Mouse (Mus musculus): ENCODE measurements at regions not wholly inside any gene's neighbourhood (a gene's known extent, or its start where the extent isn't known, plus 50 kb on each side); places are given as distances from the start of the nearest gene placed in this dataset.
A peak's percentile ranks its signal among the peaks of the same experiment; 100 is the strongest.

- no peaks in the 10 kb centered on the region for H3K36me3 ChIP-seq (replicated peaks)
These were observed 87.4 kb downstream of the Erv3 start for GRCm38 (mm10) chr2:131772163-131772562.

GRCm38 (mm10) chr2:131770852-131771251 is 88.7 kb downstream of the Erv3 start:
- ATAC-seq (ENCODE audit: extremely low read depth, insufficient number of reproducible peaks, low FRiP score, poor library complexity, severe bottlenecking) = no peak
- TF ChIP-seq CTCF (IDR thresholded peaks at IDR 0.05; ENCODE audit: low read depth, low read length) = peak; percentile 75; the same call in 1 of the 2 replicates
- no peak for TF ChIP-seq TAL1 (conservative IDR thresholded peaks at IDR 0.05; ENCODE audit: low read depth, low read length)
- Histone ChIP-seq H3K27me3 (ENCODE audit: insufficient read depth, low read length) (peaks cover 3% of the 10 kb centered on the region; the same call in 1 of the 2 replicates), H3K36me3 (replicated peaks) (no peaks in the 10 kb centered on the region), H3K4me1 (ENCODE audit: insufficient read depth, low read depth, low read length) (no peaks in the 10 kb centered on the region), H3K9me3 (replicated peaks) (no peaks in the 10 kb centered on the region), H3K4me3 (ENCODE audit: low read depth, low read length) (no peak overlapping the region)
- peak; percentile 5 for DNase-seq (ENCODE audit: low spot score)

More at GRCm38 (mm10) chr2:131772163-131772562, 87.4 kb downstream of the Erv3 start:
- DNase-seq (ENCODE audit: low spot score) = no peak
- Histone ChIP-seq H3K4me1 (ENCODE audit: insufficient read depth, low read depth, low read length) (no peaks in the 10 kb centered on the region), H3K27me3 (ENCODE audit: insufficient read depth, low read length) (peaks cover 3% of the 10 kb centered on the region; the same call in 1 of the 2 replicates), H3K4me3 (ENCODE audit: low read depth, low read length) (no peak overlapping the region), H3K9me3 (replicated peaks) (no peaks in the 10 kb centered on the region)
- no peak for ATAC-seq (ENCODE audit: extremely low read depth, insufficient number of reproducible peaks, low FRiP score, poor library complexity, severe bottlenecking)
- TF ChIP-seq GATA1 (IDR thresholded peaks at IDR 0.05; ENCODE audit: borderline replicate concordance, low read length) (no peak), GATA2 (IDR thresholded peaks at IDR 0.05; ENCODE audit: borderline replicate concordance, low read depth, low read length) (no peak), CTCF (IDR thresholded peaks at IDR 0.05; ENCODE audit: low read depth, low read length) (no peak), POLR2AphosphoS5 (IDR thresholded peaks at IDR 0.05; ENCODE audit: insufficient replicate concordance, low read depth, low read length) (no peak), TAL1 (conservative IDR thresholded peaks at IDR 0.05; ENCODE audit: low read depth, low read length) (no peak)

- peaks cover 3% of the 10 kb centered on the region; the same call in 1 of the 2 replicates for H3K27me3 ChIP-seq (ENCODE audit: insufficient read depth, low read length)
- no peak for ATAC-seq (ENCODE audit: extremely low read depth, insufficient number of reproducible peaks, low FRiP score, poor library complexity, severe bottlenecking)
- no peak overlapping the region for H3K4me3 ChIP-seq (ENCODE audit: low read depth, low read length)
- H3K36me3 ChIP-seq (replicated peaks) = no peaks in the 10 kb centered on the region
- TF ChIP-seq CTCF (IDR thresholded peaks at IDR 0.05; ENCODE audit: low read depth, low read length) (no peak), GATA2 (IDR thresholded peaks at IDR 0.05; ENCODE audit: borderline replicate concordance, low read depth, low read length) (no peak), GATA1 (IDR thresholded peaks at IDR 0.05; ENCODE audit: borderline replicate concordance, low read length) (no peak), TAL1 (conservative IDR thresholded peaks at IDR 0.05; ENCODE audit: low read depth, low read length) (no peak)
- no peaks in the 10 kb centered on the region for H3K9me3 ChIP-seq (replicated peaks)
- DNase-seq (ENCODE audit: low spot score) = no peak
- no peaks in the 10 kb centered on the region for H3K4me1 ChIP-seq (ENCODE audit: insufficient read depth, low read depth, low read length)
These were observed 89.8 kb downstream of the Erv3 start for GRCm38 (mm10) chr2:131769656-131770210.

- TF ChIP-seq CTCF (IDR thresholded peaks at IDR 0.05; ENCODE audit: low read depth, low read length) (no peak), TAL1 (conservative IDR thresholded peaks at IDR 0.05; ENCODE audit: low read depth, low read length) (no peak), GATA2 (IDR thresholded peaks at IDR 0.05; ENCODE audit: borderline replicate concordance, low read depth, low read length) (no peak), POLR2AphosphoS5 (IDR thresholded peaks at IDR 0.05; ENCODE audit: insufficient replicate concordance, low read depth, low read length) (no peak), GATA1 (IDR thresholded peaks at IDR 0.05; ENCODE audit: borderline replicate concordance, low read length) (no peak)
- DNase-seq (ENCODE audit: low spot score) (no peak), ATAC-seq (ENCODE audit: extremely low read depth, insufficient number of reproducible peaks, low FRiP score, poor library complexity, severe bottlenecking) (no peak)
- no peaks in the 10 kb centered on the region for H3K4me1 ChIP-seq (ENCODE audit: insufficient read depth, low read depth, low read length)
- H3K36me3 ChIP-seq (replicated peaks) = no peaks in the 10 kb centered on the region
- peaks cover 5% of the 10 kb centered on the region for H3K27me3 ChIP-seq (ENCODE audit: insufficient read depth, low read length)
- H3K4me3 ChIP-seq (ENCODE audit: low read depth, low read length) = no peak overlapping the region
- H3K9me3 ChIP-seq (replicated peaks) = no peaks in the 10 kb centered on the region
These were observed 93.0 kb downstream of the Erv3 start for GRCm38 (mm10) chr2:131766500-131766899.

- Histone ChIP-seq H3K36me3 (replicated peaks) (no peaks in the 10 kb centered on the region), H3K27me3 (ENCODE audit: insufficient read depth, low read length) (peaks cover 3% of the 10 kb centered on the region; the same call in 1 of the 2 replicates), H3K9me3 (replicated peaks) (no peaks in the 10 kb centered on the region), H3K4me1 (ENCODE audit: insufficient read depth, low read depth, low read length) (no peaks in the 10 kb centered on the region), H3K4me3 (ENCODE audit: low read depth, low read length) (no peak overlapping the region)
- DNase-seq (ENCODE audit: low spot score) (no peak), ATAC-seq (ENCODE audit: extremely low read depth, insufficient number of reproducible peaks, low FRiP score, poor library complexity, severe bottlenecking) (no peak)
- TF ChIP-seq CTCF (IDR thresholded peaks at IDR 0.05; ENCODE audit: low read depth, low read length) (no peak), GATA1 (IDR thresholded peaks at IDR 0.05; ENCODE audit: borderline replicate concordance, low read length) (no peak), TAL1 (conservative IDR thresholded peaks at IDR 0.05; ENCODE audit: low read depth, low read length) (no peak), POLR2AphosphoS5 (IDR thresholded peaks at IDR 0.05; ENCODE audit: insufficient replicate concordance, low read depth, low read length) (no peak), GATA2 (IDR thresholded peaks at IDR 0.05; ENCODE audit: borderline replicate concordance, low read depth, low read length) (no peak)
These were observed 98.0 kb downstream of the Erv3 start for GRCm38 (mm10) chr2:131761507-131761906.

GRCm38 (mm10) chr2:131757183-131757903 is 102.2 kb downstream of the Erv3 start:
- TF ChIP-seq GATA1 (IDR thresholded peaks at IDR 0.05; ENCODE audit: borderline replicate concordance, low read length) (no peak), CTCF (IDR thresholded peaks at IDR 0.05; ENCODE audit: low read depth, low read length) (no peak), TAL1 (conservative IDR thresholded peaks at IDR 0.05; ENCODE audit: low read depth, low read length) (no peak), POLR2AphosphoS5 (IDR thresholded peaks at IDR 0.05; ENCODE audit: insufficient replicate concordance, low read depth, low read length) (no peak), GATA2 (IDR thresholded peaks at IDR 0.05; ENCODE audit: borderline replicate concordance, low read depth, low read length) (no peak)
- Histone ChIP-seq H3K9me3 (replicated peaks) (no peaks in the 10 kb centered on the region), H3K27me3 (ENCODE audit: insufficient read depth, low read length) (peaks cover 3% of the 10 kb centered on the region; the same call in 1 of the 2 replicates), H3K4me1 (ENCODE audit: insufficient read depth, low read depth, low read length) (no peaks in the 10 kb centered on the region), H3K4me3 (ENCODE audit: low read depth, low read length) (no peak overlapping the region), H3K36me3 (replicated peaks) (no peaks in the 10 kb centered on the region)
- ATAC-seq (ENCODE audit: extremely low read depth, insufficient number of reproducible peaks, low FRiP score, poor library complexity, severe bottlenecking) = no peak
- no peak for DNase-seq (ENCODE audit: low spot score)
